Mouse (Mus musculus) lung, postnatal 0 days (tissue): ENCODE results near the gene Olfr378. TPM values are rescaled to one million over a fixed set of nuclear protein-coding genes. Genes with fewer than 3 reads are reported as not detected.

Experiments used
- ATAC-seq: fragments of 200-750 bp; cut with Nextera tagmentation; 2 replicates; pipeline ENCODE4 v1.8.0; 2017; ENCODE audit warnings: moderate library complexity
- DNase-seq: peaks from one replicate; pipeline ENCODE4 v3.0.0-alpha.2; 2016; ENCODE audit warnings: low spot score
- H3K27ac ChIP-seq: fragments of 300-500 bp; sonication (generic); 2 replicates; pipeline ENCODE4 v1.5.1; 2014; ENCODE audit warnings: antibody characterized with exemption, mild to moderate bottlenecking, low read length, mixed read lengths
- H3K27me3 ChIP-seq: fragments of 300-500 bp; sonication (generic); replicated peaks from 2 replicates; pipeline ENCODE4 v1.6.1; 2014; ENCODE audit warnings: low read length, mixed read lengths; ENCODE audit not compliant: insufficient read depth
- H3K36me3 ChIP-seq: fragments of 300-500 bp; sonication (generic); 2 replicates; pipeline ENCODE4 v1.6.1; 2014; ENCODE audit warnings: low read length, mixed read lengths; ENCODE audit not compliant: insufficient read depth
- H3K4me1 ChIP-seq: fragments of 300-500 bp; sonication (generic); 2 replicates; pipeline ENCODE4 v1.6.1; 2014; ENCODE audit warnings: antibody characterized with exemption, low read depth, low read length, mixed read lengths; ENCODE audit not compliant: insufficient read depth
- H3K4me2 ChIP-seq: fragments of 300-500 bp; sonication (generic); replicated peaks from 2 replicates; pipeline ENCODE4 v1.6.1; 2014; ENCODE audit warnings: low read depth, mild to moderate bottlenecking, low read length, moderate library complexity, mixed read lengths
- H3K4me3 ChIP-seq: fragments of 300-500 bp; sonication (generic); 2 replicates; pipeline ENCODE4 v1.5.1; 2014; ENCODE audit warnings: low read depth, low read length
- H3K9ac ChIP-seq: fragments of 300-500 bp; sonication (generic); replicated peaks from 2 replicates; pipeline ENCODE4 v1.6.1; 2014; ENCODE audit warnings: low read depth, mild to moderate bottlenecking
- H3K9me3 ChIP-seq: fragments of 300-500 bp; sonication (generic); 2 replicates; pipeline ENCODE4 v1.6.1; 2016; ENCODE audit warnings: low read length, mixed read lengths
- CTCF ChIP-seq: IDR thresholded peaks from 2 replicates; pipeline ENCODE4 v1.5.1; 2016; ENCODE audit warnings: antibody characterized with exemption, mild to moderate bottlenecking
- EP300 ChIP-seq: IDR thresholded peaks from 2 replicates; pipeline ENCODE4 v1.6.1; 2016; ENCODE audit warnings: antibody characterized with exemption, mild to moderate bottlenecking, control low read depth
- WGBS: fragments of 180-500 bp; shearing (Covaris S2); extraction: QIAGEN DNeasy Blood & Tissue Kit; methylation state at CpG from one replicate; pipeline ENCODE4 v1.1.7; 2014; 5-methylcytosine and 5-hydroxymethylcytosine counted together
- polyA plus RNA-seq: library from polyadenylated mRNA; unstranded; fragments of >200 nt; fragmentation: Nextera tagmentation; extraction: Ambion mirVana; gene quantifications from 2 replicates; pipeline ENCODE4 v1.2.1, GENCODE M21; 2015

Olfr378 gene
- not detected in 2 replicates for polyA plus RNA-seq

- H3K36me3 ChIP-seq, result no peaks in the 10 kb centered on the region
- no peak within 1 kb of the TSS for H3K4me2 ChIP-seq
- no peak within 1 kb of the TSS for H3K9ac ChIP-seq
- DNase-seq (peak; percentile 1), ATAC-seq (no peak)
- no peaks in the 10 kb centered on the region for H3K9me3 ChIP-seq
- H3K4me1 ChIP-seq, result no peaks in the 10 kb centered on the region
- no peak within 1 kb of the TSS for H3K4me3 ChIP-seq
- 87% methylated on average over 1 of the region's 1 CpGs for WGBS
- no peak for TF ChIP-seq EP300
- TF ChIP-seq CTCF, result no peak
- no peak within 1 kb of the TSS for H3K27ac ChIP-seq
- no peaks in the 10 kb centered on the region for H3K27me3 ChIP-seq
Observed at GRCm38 (mm10) chr11:73428377-73428776, at the start of gene Olfr378. TSS of gene Olfr378 (minus strand) at chr11:73428477.

GRCm38 (mm10) chr11:73457408-73457807 is 29.1 kb upstream of the Olfr378 start, which contains the start of gene Olfr380:
TSS of gene Olfr380 (minus strand) at chr11:73457508.
- ATAC-seq, result no peak
- TF ChIP-seq CTCF (no peak), EP300 (no peak)
- Histone ChIP-seq H3K9me3 (no peaks in the 10 kb centered on the region), H3K9ac (no peak within 1 kb of the TSS), H3K27me3 (no peaks in the 10 kb centered on the region), H3K4me1 (no peaks in the 10 kb centered on the region), H3K27ac (no peak within 1 kb of the TSS), H3K4me3 (no peak within 1 kb of the TSS), H3K4me2 (no peak within 1 kb of the TSS), H3K36me3 (no peaks in the 10 kb centered on the region)
- DNase-seq, result no peak
- WGBS, result 76% methylated on average over 1 of the region's 1 CpGs

GRCm38 (mm10) chr11:73399514-73399913 is 28.8 kb downstream of the Olfr378 start, which contains the start of gene Olfr1:
TSS of gene Olfr1 (minus strand) at chr11:73399614.
- DNase-seq (no peak), ATAC-seq (no peak)
- Histone ChIP-seq H3K27me3 (no peaks in the 10 kb centered on the region), H3K27ac (no peak within 1 kb of the TSS), H3K4me2 (no peak within 1 kb of the TSS), H3K9ac (no peak within 1 kb of the TSS), H3K4me3 (no peak within 1 kb of the TSS), H3K36me3 (no peaks in the 10 kb centered on the region), H3K4me1 (no peaks in the 10 kb centered on the region), H3K9me3 (no peaks in the 10 kb centered on the region)
- no peak for TF ChIP-seq EP300
- TF ChIP-seq CTCF, result no peak

GRCm38 (mm10) chr11:73395374-73395773 is 32.9 kb downstream of the Olfr378 start:
- Histone ChIP-seq H3K4me3 (no peak overlapping the region), H3K4me1 (no peaks in the 10 kb centered on the region), H3K36me3 (no peaks in the 10 kb centered on the region), H3K27me3 (no peaks in the 10 kb centered on the region), H3K9me3 (no peaks in the 10 kb centered on the region), H3K9ac (no peak overlapping the region), H3K27ac (no peak overlapping the region), H3K4me2 (no peak overlapping the region)
- DNase-seq (no peak), ATAC-seq (no peak)
- TF ChIP-seq CTCF, result no peak
- TF ChIP-seq EP300, result no peak
- WGBS, result 56% methylated on average over 4 of the region's 4 CpGs

Other genes with a start within 250 kb of the Olfr378 start
- gene Ctns, start 229.4 kb downstream of the Olfr378 start, polyA plus RNA-seq, result 15.2 and 16.2 TPM in 2 replicates
- 2.8 and 3.5 TPM in 2 replicates for gene Shpk, start 229.0 kb downstream of the Olfr378 start, polyA plus RNA-seq
- 0.05 TPM in 1 of 2 replicates, not detected in the other for gene Trpv1, start 194.2 kb downstream of the Olfr378 start, polyA plus RNA-seq
- gene Trpv3, start 161.1 kb downstream of the Olfr378 start, polyA plus RNA-seq, result 0.11 and 0.15 TPM in 2 replicates
- gene Aspa, start 98.9 kb downstream of the Olfr378 start, polyA plus RNA-seq, result 5.3 and 9.0 TPM in 2 replicates
- gene Gm49340, start 98.7 kb downstream of the Olfr378 start, polyA plus RNA-seq, result not detected in 2 replicates
- gene Spata22, start 98.7 kb downstream of the Olfr378 start, polyA plus RNA-seq, result not detected in 2 replicates
- gene Olfr20, start 77.7 kb downstream of the Olfr378 start, polyA plus RNA-seq, result not detected in 2 replicates
- gene Olfr376, start 57.2 kb downstream of the Olfr378 start, polyA plus RNA-seq, result not detected in 2 replicates
- not detected in 2 replicates for gene Olfr1, start 28.9 kb downstream of the Olfr378 start, polyA plus RNA-seq
- gene Olfr380, start 29.0 kb upstream of the Olfr378 start, polyA plus RNA-seq, result not detected in 2 replicates
- gene Olfr381, start 63.1 kb upstream of the Olfr378 start, polyA plus RNA-seq, result not detected in 2 replicates
- not detected in 2 replicates for gene Olfr382, start 88.7 kb upstream of the Olfr378 start, polyA plus RNA-seq
- gene Olfr385, start 164.5 kb upstream of the Olfr378 start, polyA plus RNA-seq, result not detected in 2 replicates
- not detected in 2 replicates for gene Olfr384, start 170.1 kb upstream of the Olfr378 start, polyA plus RNA-seq